Comparison of ENCODE assay signal across 32 mouse cellular contexts in the genomic region with DNA sequence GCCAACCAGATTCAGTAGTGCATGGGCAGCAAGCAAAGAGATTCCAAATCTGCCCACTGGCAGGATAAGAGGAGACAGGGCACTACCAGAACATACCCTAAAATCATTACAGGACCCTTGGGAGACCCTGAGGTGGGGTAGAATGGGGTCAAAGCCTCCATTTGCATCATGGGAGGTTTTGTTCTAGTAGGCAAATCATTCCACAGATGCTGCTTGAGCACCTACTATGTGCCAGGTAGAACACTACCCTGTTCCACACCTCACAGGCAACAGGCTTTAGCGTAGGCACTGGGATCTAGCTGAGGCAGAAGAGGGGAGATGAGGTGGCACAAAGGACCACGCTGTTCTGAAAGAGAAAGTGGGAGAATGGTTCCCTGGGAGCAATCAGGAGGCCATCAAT. TPM values are rescaled to one million over a fixed set of nuclear protein-coding genes. Genes with fewer than 3 reads are reported as not detected.
"Had no signal": no experiment of that assay in that cellular context is flagged by ENCODE, and none has a peak within 500 bp of the region (broad histone marks: within the 10 kb centered on the region; RNA-seq: fewer than 3 reads in every experiment).

No protein-coding gene starts in this region.

- H3K27ac ChIP-seq: limb, embryonic 10.5 days; limb, embryonic 12.5 days; limb, embryonic 13.5 days; limb, embryonic 15.5 days; liver, embryonic 12.5 days; liver, embryonic 13.5 days; liver, embryonic 14.5 days; liver, embryonic 15.5 days; lung, embryonic 15.5 days; macrophage; midbrain, embryonic 10.5 days; midbrain, embryonic 12.5 days; midbrain, embryonic 13.5 days; midbrain, embryonic 15.5 days had no signal

- H3K4me2 ChIP-seq: limb, embryonic 12.5 days; limb, embryonic 13.5 days; limb, embryonic 15.5 days; liver, embryonic 12.5 days; liver, embryonic 13.5 days; liver, embryonic 15.5 days; lung, embryonic 14.5 days; lung, embryonic 15.5 days; midbrain, embryonic 11.5 days; midbrain, embryonic 12.5 days; midbrain, embryonic 13.5 days; midbrain, embryonic 15.5 days had no signal

- H3K9me3 ChIP-seq: limb, embryonic 10.5 days; limb, embryonic 13.5 days; limb, embryonic 15.5 days; liver, embryonic 12.5 days; liver, embryonic 13.5 days; liver, embryonic 15.5 days; lung, embryonic 15.5 days; midbrain, embryonic 10.5 days; midbrain, embryonic 12.5 days; midbrain, embryonic 13.5 days; midbrain, embryonic 15.5 days had no signal

- ATAC-seq: liver, embryonic 12.5 days; liver, postnatal 0 days; lung, postnatal 0 days; midbrain, embryonic 13.5 days; midbrain, embryonic 15.5 days; midbrain, embryonic 16.5 days had no signal

- H3K4me3 ChIP-seq: limb, embryonic 10.5 days; limb, embryonic 12.5 days; limb, embryonic 13.5 days; limb, embryonic 15.5 days; liver, embryonic 12.5 days; liver, embryonic 13.5 days; liver, embryonic 15.5 days; lung, embryonic 15.5 days; megakaryocyte, embryonic 14.5 days; midbrain, embryonic 10.5 days; midbrain, embryonic 12.5 days; midbrain, embryonic 13.5 days; midbrain, embryonic 15.5 days; myocyte had no signal

- H3K36me3 ChIP-seq: limb, embryonic 10.5 days; limb, embryonic 12.5 days; limb, embryonic 13.5 days; limb, embryonic 15.5 days; liver, embryonic 12.5 days; liver, embryonic 13.5 days; liver, embryonic 15.5 days; lung, embryonic 15.5 days; midbrain, embryonic 10.5 days; midbrain, embryonic 12.5 days; midbrain, embryonic 13.5 days; midbrain, embryonic 15.5 days had no signal

- H3K27me3 ChIP-seq: limb, embryonic 12.5 days; limb, embryonic 13.5 days; limb, embryonic 15.5 days; liver, embryonic 12.5 days; liver, embryonic 13.5 days; liver, embryonic 15.5 days; lung, embryonic 15.5 days; megakaryocyte, embryonic 14.5 days; midbrain, embryonic 12.5 days; midbrain, embryonic 13.5 days; midbrain, embryonic 15.5 days had no signal

- DNase-seq: left cerebral cortex, postnatal 4 days; liver; liver, embryonic 13.5 days; liver, postnatal 0 days; lung, adult 18-20 months; lung, adult 2 months; lung, embryonic 14.5 days; lung, postnatal 10 days; lung, postnatal 14 days; lung, postnatal 36 days; lung, postnatal 4 days; midbrain, embryonic 14.5 days had no signal

- H3K4me1 ChIP-seq: limb, embryonic 10.5 days; limb, embryonic 12.5 days; limb, embryonic 13.5 days; limb, embryonic 15.5 days; liver, embryonic 12.5 days; liver, embryonic 13.5 days; liver, embryonic 15.5 days; lung, embryonic 15.5 days; megakaryocyte, embryonic 14.5 days; midbrain, embryonic 10.5 days; midbrain, embryonic 12.5 days; midbrain, embryonic 13.5 days; midbrain, embryonic 15.5 days had no signal

- H3K9ac ChIP-seq: limb, embryonic 12.5 days; limb, embryonic 13.5 days; limb, embryonic 15.5 days; liver, embryonic 12.5 days; liver, embryonic 13.5 days; liver, embryonic 14.5 days; liver, embryonic 15.5 days; liver, postnatal 0 days; lung, embryonic 14.5 days; lung, embryonic 15.5 days; midbrain, embryonic 12.5 days; midbrain, embryonic 13.5 days; midbrain, embryonic 15.5 days had no signal

RNA-seq across cellular contexts. Expression of a gene that starts 31.5 kb away (rescaled TPM):
- total RNA-seq: megakaryocyte-erythroid progenitor cell, adult 5-6 weeks had no signal
- polyA plus RNA-seq: myocyte had no signal

RNA-seq across cellular contexts. Expression of a gene that starts 59.4 kb away (rescaled TPM):
- polyA plus RNA-seq: macrophage; midbrain, embryonic 12.5 days; midbrain, embryonic 13.5 days; myocyte; neural tube, embryonic 11.5 days had no signal
